Mouse (Mus musculus) right cerebral cortex, postnatal 10 days (tissue): ENCODE measurements around the gene Emx1.

ENCODE experiments used
- DNase-seq, 2 experiments: peaks; one replicate each; pipeline ENCODE4 v3.0.0; 2021; ENCODE audit warnings: low spot score in 2 of 2

The Emx1 gene

GRCm38 (mm10) chr6:85189361-85189760, 2.1 kb downstream of the Emx1 start:
- DNase-seq: no peak

- peak; percentile 60 to 65 for DNase-seq
These were observed 2.8 kb downstream of the Emx1 start for GRCm38 (mm10) chr6:85189911-85190591.

GRCm38 (mm10) chr6:85190671-85191070, 3.4 kb downstream of the Emx1 start:
- DNase-seq: peak in 1 of 2 experiments; percentile 30

GRCm38 (mm10) chr6:85191751-85192440, 4.7 kb downstream of the Emx1 start:
- DNase-seq: peak in 1 of 2 experiments; percentile 22

- peak in 1 of 2 experiments; percentile 49 for DNase-seq
These were observed 6.4 kb downstream of the Emx1 start for GRCm38 (mm10) chr6:85193381-85194318.

- peak in 1 of 2 experiments; percentile 34 for DNase-seq
These were observed 10.7 kb downstream of the Emx1 start for GRCm38 (mm10) chr6:85197951-85198350.

GRCm38 (mm10) chr6:85206182-85206938, 19.1 kb downstream of the Emx1 start:
- peak; percentile 77 to 78 for DNase-seq

GRCm38 (mm10) chr6:85206939-85207285, 19.7 kb downstream of the Emx1 start:
- peak; percentile 71 to 80 for DNase-seq

GRCm38 (mm10) chr6:85207345-85207744, 20.1 kb downstream of the Emx1 start:
- DNase-seq: no peak

GRCm38 (mm10) chr6:85209226-85209967, 22.2 kb downstream of the Emx1 start:
- DNase-seq: no peak

- no peak for DNase-seq
These were observed 23.4 kb downstream of the Emx1 start for GRCm38 (mm10) chr6:85210686-85211085.

- no peak for DNase-seq
These were observed 31.0 kb downstream of the Emx1 start for GRCm38 (mm10) chr6:85218251-85218650.

- no peak for DNase-seq
These were observed 31.6 kb downstream of the Emx1 start for GRCm38 (mm10) chr6:85218684-85219445.

- no peak for DNase-seq
These were observed 32.5 kb downstream of the Emx1 start for GRCm38 (mm10) chr6:85219706-85220105.

- DNase-seq: no peak
These were observed 33.7 kb downstream of the Emx1 start for GRCm38 (mm10) chr6:85220917-85221316.

- DNase-seq: no peak
These were observed 35.3 kb downstream of the Emx1 start for GRCm38 (mm10) chr6:85222551-85222950.

GRCm38 (mm10) chr6:85223498-85224150, 36.4 kb downstream of the Emx1 start:
- no peak for DNase-seq

- DNase-seq: no peak
These were observed 37.2 kb downstream of the Emx1 start for GRCm38 (mm10) chr6:85224442-85224891.

- no peak for DNase-seq
These were observed 39.3 kb downstream of the Emx1 start for GRCm38 (mm10) chr6:85226570-85226969.
